Mouse (Mus musculus) gastrocnemius, postnatal 4 days (tissue): ENCODE measurements around the gene Itsn2. TPM values are rescaled to one million over a fixed set of nuclear protein-coding genes. Genes with fewer than 3 reads are reported as not detected.
"Not testable (repeated sequence)": the region's sequence is repeated elsewhere in the genome, so short reads cannot be mapped to it uniquely, and the experiment has no call there.

Experiments used
- DNase-seq, 2 experiments: peaks; one replicate each; pipeline ENCODE4 v3.0.0; 2021 to 2022; ENCODE audit warnings: low spot score in 2 of 2, mixed read lengths in 2 of 2
- long read RNA-seq, 2 experiments: library from polyadenylated mRNA; stranded (forward); transcript quantifications; one replicate each; pipeline ENCODE4 v2.0.0; 2021
- total RNA-seq, 2 experiments: library from RNA; stranded (reverse); gene quantifications; 2 replicates each; pipeline ENCODE4 v1.2.3; 2021

Itsn2 gene
- 10 to 100 TPM; 34.2 to 36.5 TPM for total RNA-seq
- long read RNA-seq, experiment 1, full-length matches to known transcripts: 3 of 9 reads
- long read RNA-seq, experiment 1, partial matches to known transcripts: 2 of 9 reads
- long read RNA-seq, experiment 1, other reads (novel, unspliced or antisense): 4 of 9 reads
- long read RNA-seq, experiment 2, full-length matches to known transcripts: 6 of 20 reads
- long read RNA-seq, experiment 2, partial matches to known transcripts: 5 of 20 reads
- long read RNA-seq, experiment 2, other reads (novel, unspliced or antisense): 9 of 20 reads

- DNase-seq: peak; percentile 63 to 78
Measured at GRCm38 (mm10) chr12:4592541-4593165, at the start of gene Itsn2, which contains the start of gene Gm3625. TSS of gene Itsn2 (plus strand) at chr12:4592638. TSS of gene Gm3625 (minus strand) at chr12:4592927.

DNA sequence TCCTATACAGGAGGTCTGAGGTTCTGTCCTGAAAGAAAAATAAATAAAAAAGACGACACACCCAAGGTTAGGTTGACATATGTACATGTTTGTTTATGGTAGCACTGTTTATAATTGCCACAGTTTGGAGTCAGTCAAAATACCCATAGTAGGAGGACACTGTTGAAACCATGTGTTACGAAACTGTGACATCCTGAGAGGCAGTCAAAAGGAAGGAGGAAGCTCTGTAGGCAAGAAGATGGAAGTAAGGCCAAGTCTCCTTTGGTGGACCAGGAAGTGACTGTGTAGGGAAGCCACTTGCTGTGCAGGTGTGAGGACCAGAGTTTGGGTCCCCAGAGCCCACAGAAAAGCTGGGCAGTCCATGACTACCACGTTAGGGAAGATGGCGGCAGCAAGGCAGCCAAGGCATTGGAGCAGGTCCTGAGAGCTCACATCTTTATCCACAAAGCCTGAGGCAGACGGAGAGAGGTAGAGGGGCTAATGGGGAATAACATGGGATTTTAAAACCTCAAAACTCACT is 48.0 kb upstream of the Itsn2 start:
- DNase-seq: no peak

DNA sequence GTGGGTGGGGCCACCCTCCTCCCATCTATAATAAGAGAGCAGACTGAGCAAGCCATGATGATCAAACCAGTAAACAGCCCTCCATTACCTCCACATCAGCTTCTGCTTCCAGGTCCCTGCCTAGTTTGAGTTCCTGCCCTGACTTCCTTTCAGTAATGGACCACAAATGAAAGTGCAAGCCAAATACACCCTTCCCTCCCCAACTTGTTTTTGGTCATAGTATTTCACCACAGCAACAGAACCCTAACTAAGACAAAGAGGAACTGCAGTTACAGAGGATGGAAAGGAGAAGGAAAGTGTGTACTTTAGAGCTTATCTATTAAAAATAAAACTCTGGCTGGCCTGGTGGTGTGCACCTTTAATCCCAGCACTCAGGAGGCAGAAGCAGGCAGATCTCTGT is 47.0 kb upstream of the Itsn2 start:
- no peak for DNase-seq

DNA sequence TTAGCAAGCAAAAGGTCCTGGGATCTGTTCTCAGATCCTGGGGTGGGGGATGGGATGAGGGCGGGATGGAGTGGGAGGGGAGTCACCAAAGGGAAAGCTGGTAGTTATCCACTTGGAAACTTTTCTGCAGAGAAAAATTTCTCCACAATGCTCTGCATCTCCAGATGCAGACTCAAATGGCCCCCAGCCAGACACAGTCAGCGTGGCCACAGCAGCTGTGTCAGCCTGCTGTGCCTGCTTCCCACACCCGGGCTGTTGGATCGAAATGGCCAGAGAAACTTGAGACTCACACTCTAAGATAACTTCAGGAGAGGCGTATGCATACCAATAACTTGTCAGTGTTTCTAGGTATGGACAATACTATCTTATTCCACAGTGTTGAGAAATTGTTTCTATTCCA is 45.9 kb upstream of the Itsn2 start:
- DNase-seq: peak; percentile 60 to 84

DNA sequence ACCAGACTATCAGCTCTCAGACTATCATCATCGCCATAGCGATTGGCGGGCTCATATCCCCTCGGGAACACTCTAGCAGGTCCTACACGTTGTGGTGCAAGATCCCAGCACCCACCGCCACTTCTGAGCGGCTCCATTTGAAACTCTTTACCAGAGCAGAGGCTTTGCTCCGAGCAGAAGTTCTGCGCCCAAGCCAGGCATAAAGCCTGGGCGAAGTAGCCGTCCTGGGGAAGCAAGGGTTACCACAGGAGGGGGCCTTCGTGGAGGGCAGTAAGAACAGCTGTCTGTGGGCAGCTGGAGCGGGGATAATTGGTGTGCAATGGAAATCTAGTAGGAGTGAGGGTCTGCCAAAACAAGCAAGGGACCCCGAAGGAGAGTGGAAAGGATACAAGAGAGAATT is 44.9 kb upstream of the Itsn2 start:
- DNase-seq: peak in 1 of 2 experiments; percentile 23

DNA sequence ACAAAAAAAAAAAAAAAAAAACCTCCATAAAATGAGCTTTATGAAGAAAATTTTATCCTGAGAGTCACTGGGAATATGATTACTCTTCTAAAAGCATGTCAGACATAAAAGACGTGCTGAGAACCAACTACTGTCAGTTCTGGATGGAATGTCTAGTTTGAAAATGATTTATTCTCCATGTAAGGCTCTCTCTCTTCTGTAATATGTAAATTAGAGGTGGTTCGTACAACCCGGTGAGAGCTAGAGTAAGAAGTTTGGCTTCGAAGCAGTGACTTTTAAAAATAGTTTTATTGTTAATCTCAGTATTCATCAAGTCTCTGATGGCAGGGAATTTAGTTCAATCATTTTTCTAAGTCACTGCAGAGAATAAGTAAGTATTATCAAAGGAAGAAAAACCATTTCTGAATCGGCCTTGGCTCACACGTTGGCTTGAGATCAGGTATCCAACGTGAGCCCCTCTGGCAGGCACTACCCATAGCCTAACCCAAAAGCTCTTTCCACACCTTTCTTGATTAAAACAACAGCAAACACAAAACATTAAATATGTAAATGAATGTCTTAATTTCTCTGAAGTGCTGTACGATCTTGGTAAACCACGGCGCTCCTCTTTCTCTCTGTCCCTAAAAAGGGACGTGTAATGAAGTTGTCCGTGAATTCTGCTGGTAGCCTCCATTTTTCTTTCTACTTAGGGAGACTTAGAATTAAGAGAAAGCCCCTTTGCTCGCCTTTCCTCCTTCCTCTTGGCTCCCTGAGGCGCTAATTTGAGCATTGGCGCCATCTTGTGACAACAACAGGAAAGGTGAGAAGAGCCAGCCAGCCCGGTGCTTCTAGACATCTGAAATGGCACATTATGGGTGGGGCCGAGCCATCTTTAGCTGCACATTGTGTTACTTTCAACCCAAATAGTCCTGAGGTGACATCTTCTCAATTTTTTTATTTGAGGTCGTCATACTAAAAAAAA is 44.1 kb upstream of the Itsn2 start:
- peak; percentile 52 to 73 for DNase-seq

GRCm38 (mm10) chr12:4553704-4554103 is 38.7 kb upstream of the Itsn2 start:
- not testable (repeated sequence) for DNase-seq

- no peak for DNase-seq
Measured at GRCm38 (mm10) chr12:4555451-4555850, 37.0 kb upstream of the Itsn2 start.

DNA sequence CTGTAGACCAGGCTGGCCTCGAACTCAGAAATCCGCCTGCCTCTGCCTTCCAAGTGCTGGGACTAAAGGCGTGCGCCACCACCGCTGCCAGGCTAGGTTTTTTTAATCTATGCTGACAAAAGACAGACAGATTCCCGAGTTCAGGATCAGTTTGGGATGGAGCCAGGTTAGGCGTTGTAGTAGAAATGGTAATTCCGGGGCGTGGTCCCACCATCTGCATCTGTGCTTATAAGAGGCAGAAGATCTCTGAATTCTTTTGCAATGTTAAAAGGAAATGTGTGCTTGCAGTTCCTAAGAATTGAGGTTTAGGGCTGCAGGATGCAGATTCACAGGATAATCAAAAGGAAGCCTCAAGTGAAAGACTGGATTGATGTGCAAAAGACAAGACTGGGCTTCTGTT is 35.5 kb upstream of the Itsn2 start:
- DNase-seq: no peak

DNA sequence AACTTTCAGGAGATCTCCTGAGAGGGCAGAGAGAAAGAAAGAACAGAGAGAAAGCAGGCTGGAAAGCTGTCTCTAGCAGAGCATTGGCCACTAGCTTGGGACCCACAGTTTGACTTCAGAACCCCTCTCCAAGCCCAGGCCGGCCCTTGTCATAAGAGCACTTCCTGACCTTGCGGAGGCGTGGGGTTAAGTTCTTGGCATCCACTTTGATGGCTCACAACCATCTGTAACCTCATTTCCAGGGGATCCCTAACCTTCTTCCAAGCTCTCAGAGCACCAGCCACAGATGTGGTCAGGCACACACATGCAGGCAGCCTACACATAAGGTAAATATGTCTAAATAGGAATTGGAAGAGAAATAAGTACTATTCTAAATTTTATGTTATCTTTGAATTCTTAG is 35.0 kb upstream of the Itsn2 start:
- no peak for DNase-seq

GRCm38 (mm10) chr12:4558013-4558412 is 34.4 kb upstream of the Itsn2 start:
- DNase-seq: no peak

GRCm38 (mm10) chr12:4558475-4559279 is 33.8 kb upstream of the Itsn2 start:
- peak in 1 of 2 experiments; percentile 29 for DNase-seq

GRCm38 (mm10) chr12:4571864-4572263 is 20.6 kb upstream of the Itsn2 start:
- no peak for DNase-seq

GRCm38 (mm10) chr12:4574065-4574464 is 18.4 kb upstream of the Itsn2 start:
- no peak for DNase-seq

GRCm38 (mm10) chr12:4582326-4582725 is 10.1 kb upstream of the Itsn2 start:
- DNase-seq: no peak

DNA sequence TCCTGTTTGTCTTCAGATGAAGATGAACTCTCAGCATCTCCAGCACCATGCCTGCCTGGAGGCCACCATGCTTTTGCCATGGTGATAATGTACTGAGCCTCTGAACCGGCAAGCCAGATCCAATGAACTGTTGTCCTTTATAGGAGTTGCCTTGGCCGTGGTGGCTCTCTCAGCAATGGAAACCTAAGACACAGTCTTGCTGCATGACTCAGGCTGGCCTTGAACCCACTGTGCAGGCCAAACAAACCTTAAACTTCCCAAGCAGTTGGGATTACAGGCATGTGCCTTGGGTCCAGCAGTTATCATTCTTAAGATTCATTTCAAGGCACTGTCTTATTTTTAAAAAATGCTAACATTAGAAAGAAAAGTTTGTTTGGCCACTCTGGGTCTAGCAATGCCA is 4.6 kb upstream of the Itsn2 start:
- DNase-seq: no peak

DNA sequence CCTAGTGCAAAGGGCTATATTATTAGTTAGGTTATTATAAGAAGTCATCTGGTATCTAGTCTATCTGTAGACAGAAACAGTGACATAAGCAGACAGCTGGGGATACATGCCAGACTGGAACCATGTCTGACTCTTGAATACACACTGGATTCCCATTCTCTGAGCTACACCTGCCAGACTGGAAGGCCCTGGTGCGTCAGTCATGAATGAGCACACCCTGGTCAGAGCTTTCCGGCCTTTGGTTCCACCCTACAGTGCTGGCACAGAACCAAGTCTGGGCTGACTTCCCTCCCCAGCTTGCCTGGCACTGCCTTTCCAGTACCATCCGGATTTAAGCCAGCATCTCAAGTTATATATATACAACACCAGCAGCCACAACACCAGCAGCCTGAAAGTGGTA is 3.8 kb upstream of the Itsn2 start:
- peak in 1 of 2 experiments; percentile 51 for DNase-seq

DNA sequence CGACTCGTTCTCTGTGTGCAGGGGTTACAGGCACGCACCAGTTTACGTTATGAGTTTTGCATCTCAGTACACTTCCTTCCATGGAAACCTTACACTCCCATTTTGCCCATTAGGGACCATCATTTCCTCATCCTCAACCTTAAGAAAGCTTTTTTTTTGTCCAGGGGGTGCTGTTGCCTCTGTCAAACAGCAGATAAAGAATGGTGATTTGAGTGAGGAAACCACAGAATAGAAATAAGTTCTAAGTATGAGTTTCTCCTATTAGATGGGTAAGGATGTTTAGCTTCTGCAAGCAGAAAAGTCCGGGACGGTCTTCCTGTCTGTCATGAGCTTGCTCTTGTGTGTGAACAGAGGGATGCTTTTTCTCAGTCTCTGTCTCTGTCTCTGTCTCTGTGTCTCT is 413 bp upstream of the Itsn2 start:
- no peak for DNase-seq

DNA sequence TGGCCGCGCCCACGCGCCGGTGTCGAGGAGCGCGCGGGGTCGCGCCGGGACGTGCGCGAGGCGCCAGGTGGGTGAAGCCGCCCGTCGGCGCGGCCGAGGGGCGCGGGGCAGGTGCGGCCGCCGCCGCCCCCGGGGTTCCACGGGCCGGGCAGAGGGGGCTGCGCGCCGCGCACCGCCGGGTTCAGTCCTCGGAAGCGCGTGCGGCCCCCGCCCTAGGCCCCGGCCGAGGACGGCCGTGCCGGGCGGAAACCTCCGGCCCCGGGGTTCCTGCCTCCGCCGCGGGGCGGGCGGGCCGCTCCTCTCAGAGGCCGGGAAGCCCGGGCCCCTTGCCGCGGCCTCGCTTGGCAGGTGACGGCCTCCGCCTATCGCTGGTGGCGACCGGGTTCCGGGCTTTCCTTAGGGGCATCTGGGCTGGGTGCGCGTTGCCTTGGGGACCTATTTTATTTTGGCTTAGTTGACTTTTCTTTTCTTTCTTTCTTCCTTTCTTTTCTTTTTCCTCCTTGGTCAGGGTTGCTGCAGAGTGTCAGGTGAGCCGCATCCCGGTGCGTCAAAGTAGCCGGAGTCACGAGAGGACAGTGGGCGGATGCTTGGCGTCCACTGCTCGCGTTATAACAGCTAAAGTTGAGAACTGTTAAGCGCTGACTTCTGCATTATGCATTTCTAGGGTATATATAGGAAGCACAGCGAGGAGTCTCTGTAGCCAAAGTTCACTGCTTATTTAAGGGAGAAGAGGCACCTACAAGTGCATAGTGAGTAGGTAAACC is 910 bp downstream of the Itsn2 start:
- peak; percentile 46 to 59 for DNase-seq

- DNase-seq: no peak
Measured at GRCm38 (mm10) chr12:4593930-4594391, 1.5 kb downstream of the Itsn2 start.
